Mouse (Mus musculus): ENCODE results near the gene Rpl37a.

DNA sequence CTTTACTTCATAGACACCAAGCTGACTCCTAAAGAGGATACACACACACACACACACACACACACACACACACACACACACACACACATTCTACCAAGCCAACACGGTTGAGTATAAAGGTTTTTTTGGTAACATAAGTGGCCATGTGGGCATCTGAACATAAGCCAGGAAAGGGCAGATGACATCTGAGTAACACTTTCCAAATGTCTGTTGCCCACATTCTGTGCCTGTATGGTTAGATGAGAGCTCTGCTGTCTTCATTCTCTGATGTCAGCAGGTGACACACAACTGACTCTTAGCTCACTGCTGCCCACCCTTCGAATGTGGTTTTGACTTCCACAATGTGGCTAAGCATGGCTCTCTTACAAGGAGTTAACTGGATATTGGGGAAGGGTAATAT, 13.3 kb downstream of the Rpl37a start:
- no peak for TF ChIP-seq GATA1 (IDR thresholded peaks at IDR 0.05; ENCODE audit: low read length)
- TF ChIP-seq TAL1 (IDR thresholded peaks at IDR 0.05; ENCODE audit: low read length), result no peak

Data from erythroblast, embryonic 14.5 days (primary cell).